In the genomic region with DNA sequence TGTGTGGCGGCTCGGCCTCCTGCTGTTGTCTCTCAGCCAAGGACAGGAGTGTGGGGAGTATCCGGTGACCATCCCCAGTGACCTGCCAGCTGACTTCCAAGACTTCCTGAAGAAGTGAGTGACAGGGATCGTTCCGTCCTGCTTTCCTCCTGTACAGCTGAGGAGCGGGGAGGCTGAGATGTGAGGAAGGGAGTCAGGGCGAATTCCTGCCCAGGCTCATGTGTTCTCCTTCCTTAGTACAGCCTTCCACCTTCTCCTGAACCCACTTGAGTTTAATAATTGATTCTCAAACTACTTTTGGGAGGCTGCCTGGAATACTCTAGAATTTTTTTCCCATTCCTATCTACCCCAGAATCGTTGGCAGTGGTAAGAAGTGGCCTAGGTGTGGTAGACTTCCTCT, we compare ENCODE assay signal across 19 mouse cellular contexts. TPM values are rescaled to one million over a fixed set of nuclear protein-coding genes. Genes with fewer than 3 reads are reported as not detected.
DNase-seq lines count a peak whose midpoint lies in the region; ATAC-seq and TF ChIP-seq lines count a peak whose summit lies in the region.
"Had no signal": no experiment of that assay in that cellular context is flagged by ENCODE, and none has a peak within 500 bp of the region (broad histone marks: within the 10 kb centered on the region; RNA-seq: fewer than 3 reads in every experiment).

No protein-coding gene starts in this region.

- H3K9me3 ChIP-seq in heart, embryonic 12.5 days (replicated peaks), result no peaks in the 10 kb centered on the region
- no peaks in the 10 kb centered on the region for H3K9me3 ChIP-seq in kidney, embryonic 14.5 days (ENCODE audit: control insufficient read depth, low read length)
- no peaks in the 10 kb centered on the region for H3K9me3 ChIP-seq in lung, embryonic 14.5 days (ENCODE audit: low read depth, low read length)
- H3K9me3 ChIP-seq: embryonic facial prominence, embryonic 15.5 days; forebrain, embryonic 12.5 days; midbrain, embryonic 12.5 days had no signal

- H3K9ac ChIP-seq in heart, embryonic 12.5 days, result no peak overlapping the region
- no peak overlapping the region for H3K9ac ChIP-seq in kidney, embryonic 14.5 days (ENCODE audit: low read depth, low read length)
- no peak overlapping the region for H3K9ac ChIP-seq in lung, embryonic 14.5 days
- H3K9ac ChIP-seq: embryonic facial prominence, embryonic 15.5 days; forebrain, embryonic 12.5 days; midbrain, embryonic 12.5 days had no signal

- no peak overlapping the region for H3K27ac ChIP-seq in heart, embryonic 12.5 days (ENCODE audit: poor library complexity, severe bottlenecking)
- H3K27ac ChIP-seq in kidney, embryonic 14.5 days (ENCODE audit: low read depth, low read length), result no peak overlapping the region
- no peak overlapping the region for H3K27ac ChIP-seq in lung, embryonic 14.5 days (ENCODE audit: low read depth)
- H3K27ac ChIP-seq: embryonic facial prominence, embryonic 15.5 days; forebrain, embryonic 12.5 days; hindbrain, postnatal 0 days; kidney, postnatal 0 days; macrophage; midbrain, embryonic 12.5 days; stomach, postnatal 0 days had no signal

- H3K4me1 ChIP-seq in heart, embryonic 12.5 days (replicated peaks), result no peaks in the 10 kb centered on the region
- no peaks in the 10 kb centered on the region for H3K4me1 ChIP-seq in kidney, embryonic 14.5 days (ENCODE audit: control insufficient read depth, insufficient read depth, low read length)
- no peaks in the 10 kb centered on the region for H3K4me1 ChIP-seq in lung, embryonic 14.5 days (ENCODE audit: insufficient read depth)
- H3K4me1 ChIP-seq: embryonic facial prominence, embryonic 15.5 days; forebrain, embryonic 12.5 days; midbrain, embryonic 12.5 days had no signal

- H3K36me3 ChIP-seq in heart, embryonic 12.5 days, result peaks cover 72% of the 10 kb centered on the region
- H3K36me3 ChIP-seq in kidney, embryonic 14.5 days (ENCODE audit: control insufficient read depth, insufficient read depth, low read length), result peaks cover 36% of the 10 kb centered on the region
- peaks cover 46% of the 10 kb centered on the region for H3K36me3 ChIP-seq in lung, embryonic 14.5 days (ENCODE audit: insufficient read depth)

- DNase-seq in heart, adult 11 months, result peak; percentile 95
- peak; percentile 23 for DNase-seq in kidney, postnatal 10 days
- peak; percentile 25 for DNase-seq in lung, embryonic 14.5 days
- no peak for DNase-seq in cerebellum, adult 18-20 months
- DNase-seq in layer of hippocampus, adult 9-10 months (ENCODE audit: low spot score), result no peak
- DNase-seq in right cerebral cortex, postnatal 10 days (ENCODE audit: low spot score in 2 of 2), result no peak
- DNase-seq: adrenal gland, postnatal 36 days; cerebellum, adult 9-10 months; gastrocnemius, postnatal 25 days had no signal

- no peak for ATAC-seq in heart, embryonic 12.5 days (ENCODE audit: insufficient number of reproducible peaks, low FRiP score)
- no peak for ATAC-seq in kidney, embryonic 14.5 days (ENCODE audit: low FRiP score, low TSS enrichment)
- no peak; the same call in 1 of the 2 replicates for ATAC-seq in lung, embryonic 14.5 days (ENCODE audit: insufficient read depth)
- ATAC-seq: hindbrain, postnatal 0 days had no signal

- TF ChIP-seq CTCF in lung, embryonic 14.5 days (IDR thresholded peaks at IDR 0.05; ENCODE audit: low read depth), result no peak

- no peak overlapping the region for H3K4me2 ChIP-seq in heart, embryonic 12.5 days
- no peak overlapping the region for H3K4me2 ChIP-seq in kidney, embryonic 14.5 days (replicated peaks; ENCODE audit: low read depth, low read length)
- no peak overlapping the region for H3K4me2 ChIP-seq in lung, embryonic 14.5 days
- H3K4me2 ChIP-seq: embryonic facial prominence, embryonic 15.5 days; forebrain, embryonic 12.5 days; midbrain, embryonic 12.5 days had no signal

- H3K4me3 ChIP-seq in heart, embryonic 12.5 days, result no peak overlapping the region
- no peak overlapping the region for H3K4me3 ChIP-seq in kidney, embryonic 14.5 days (ENCODE audit: low read length)
- no peak overlapping the region for H3K4me3 ChIP-seq in lung, embryonic 14.5 days (ENCODE audit: low read depth, low read length)
- H3K4me3 ChIP-seq: embryonic facial prominence, embryonic 15.5 days; forebrain, embryonic 12.5 days; midbrain, embryonic 12.5 days had no signal

- WGBS in heart, embryonic 12.5 days, result 84% methylated on average over 8 of the region's 8 CpGs
- WGBS in kidney, embryonic 14.5 days, result 57% methylated on average over 8 of the region's 8 CpGs
- WGBS in lung, embryonic 14.5 days, result 74% methylated on average over 8 of the region's 8 CpGs

- H3K27me3 ChIP-seq in heart, embryonic 12.5 days (replicated peaks), result no peaks in the 10 kb centered on the region
- no peaks in the 10 kb centered on the region for H3K27me3 ChIP-seq in kidney, embryonic 14.5 days (ENCODE audit: control insufficient read depth, insufficient read depth, low read length)
- no peaks in the 10 kb centered on the region for H3K27me3 ChIP-seq in lung, embryonic 14.5 days (ENCODE audit: insufficient read depth, low read length)
- H3K27me3 ChIP-seq: embryonic facial prominence, embryonic 15.5 days; forebrain, embryonic 12.5 days; midbrain, embryonic 12.5 days had no signal

RNA-seq across cellular contexts. Expression of gene Eif2ak4, which starts 34.0 kb away (rescaled TPM):
- 9.5 and 9.8 TPM in 2 replicates for polyA plus RNA-seq in heart, embryonic 12.5 days (2016; fragmentation: Nextera tagmentation; extraction: Ambion mirVana)
- polyA plus RNA-seq in kidney, embryonic 14.5 days (2014; fragmentation: Nextera tagmentation; extraction: Ambion mirVana), result 9.1 and 14.7 TPM in 2 replicates
- polyA plus RNA-seq in lung, embryonic 14.5 days (2014; fragmentation: Nextera tagmentation; extraction: Ambion mirVana), result 14.5 and 15.4 TPM in 2 replicates

RNA-seq across cellular contexts. Expression of gene Gpr176, which starts 49.2 kb away (rescaled TPM):
- 0.06 and 0.08 TPM in 2 replicates for polyA plus RNA-seq in heart, embryonic 12.5 days (2016; fragmentation: Nextera tagmentation; extraction: Ambion mirVana)
- polyA plus RNA-seq in kidney, embryonic 14.5 days (2014; fragmentation: Nextera tagmentation; extraction: Ambion mirVana), result 0.69 and 1.4 TPM in 2 replicates
- 0.26 TPM in 1 of 2 replicates, not detected in the other for polyA plus RNA-seq in lung, embryonic 14.5 days (2014; fragmentation: Nextera tagmentation; extraction: Ambion mirVana)
- polyA plus RNA-seq: liver, adult 2 months had no signal

RNA-seq across cellular contexts. Expression of gene Srp14, which starts 57.1 kb away (rescaled TPM):
- 191 and 198 TPM in 2 replicates for polyA plus RNA-seq in heart, embryonic 12.5 days (2016; fragmentation: Nextera tagmentation; extraction: Ambion mirVana)
- 234 and 300 TPM in 2 replicates for polyA plus RNA-seq in kidney, embryonic 14.5 days (2014; fragmentation: Nextera tagmentation; extraction: Ambion mirVana)
- polyA plus RNA-seq in lung, embryonic 14.5 days (2014; fragmentation: Nextera tagmentation; extraction: Ambion mirVana), result 214 and 218 TPM in 2 replicates

Comparison
In these comparisons a context has a peak if more than half of its experiments do, and no peak if none do; other contexts are left out.
1. DNase-seq: peak in heart, adult 11 months (single experiment), kidney, postnatal 10 days (single experiment) and lung, embryonic 14.5 days (single experiment); none in cerebellum, adult 18-20 months (0 of 2), layer of hippocampus, adult 9-10 months (single experiment) and right cerebral cortex, postnatal 10 days (0 of 2).